Mouse (Mus musculus) cerebellum, adult 2 months (tissue): ENCODE measurements around the gene Fam71f1.

Experiments
- CTCF ChIP-seq: fragments of 200-500 bp; IDR thresholded peaks from 2 replicates; pipeline ENCODE4 v1.5.1; 2011; ENCODE audit warnings: low read depth, mild to moderate bottlenecking, control low read depth, low read length, moderate library complexity, borderline replicate concordance; ENCODE audit not compliant: insufficient read depth
- POLR2A ChIP-seq: fragments of 200-500 bp; IDR thresholded peaks from 2 replicates; pipeline ENCODE4 v1.6.1; 2011; ENCODE audit warnings: low read length, control low read depth, borderline replicate concordance; ENCODE audit not compliant: insufficient read depth

- TF ChIP-seq CTCF: no peak
- no peak for TF ChIP-seq POLR2A
Observed at GRCm38 (mm10) chr6:29270961-29271360, 48.0 kb upstream of the Fam71f1 start.
